21 mouse cellular contexts compared by ENCODE assay signal in the genomic region with DNA sequence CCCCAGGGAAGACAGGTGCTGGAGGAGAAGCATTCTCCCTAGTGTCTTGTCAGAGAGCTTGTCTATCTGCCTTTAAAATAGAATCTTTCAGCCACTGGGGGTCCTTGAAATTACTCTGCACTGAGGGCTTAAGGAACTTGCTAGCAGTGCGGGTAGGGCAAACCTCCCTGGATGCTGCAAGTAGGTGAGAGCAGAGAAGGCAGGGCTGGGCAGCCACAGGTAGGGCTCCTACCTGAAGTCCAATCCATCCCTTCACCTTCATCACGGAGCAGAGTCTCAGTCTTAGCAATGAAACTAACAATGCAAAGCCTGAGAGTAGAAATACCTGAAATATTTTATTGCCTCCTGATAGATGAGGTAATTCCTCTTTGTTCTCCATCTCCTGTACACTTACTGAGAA.
"Had no signal": no experiment of that assay in that cellular context is flagged by ENCODE, and none has a peak within 500 bp of the region (broad histone marks: within the 10 kb centered on the region; RNA-seq: fewer than 3 reads in every experiment).

No protein-coding gene starts in this region.

- H3K4me1 ChIP-seq: limb, embryonic 10.5 days; liver, embryonic 12.5 days; liver, embryonic 15.5 days had no signal

- ATAC-seq: liver, embryonic 12.5 days had no signal

- H3K4me2 ChIP-seq: limb, embryonic 13.5 days; liver, embryonic 12.5 days; liver, embryonic 15.5 days; midbrain, embryonic 11.5 days had no signal

- H3K4me3 ChIP-seq: layer of hippocampus, adult 2 months; limb, embryonic 10.5 days; limb, embryonic 13.5 days; liver, embryonic 12.5 days; liver, embryonic 15.5 days had no signal

- H3K36me3 ChIP-seq: limb, embryonic 10.5 days; limb, embryonic 13.5 days; liver, embryonic 12.5 days; liver, embryonic 15.5 days had no signal

- H3K27ac ChIP-seq: kidney, postnatal 0 days; layer of hippocampus, adult 2 months; limb, embryonic 10.5 days; limb, embryonic 13.5 days; liver, embryonic 12.5 days; liver, embryonic 15.5 days; stomach, postnatal 0 days had no signal

- DNase-seq: kidney, adult 18-20 months; kidney, adult 9 months; kidney, postnatal 25 days; layer of hippocampus, adult 9-11 months; liver; lung, adult 2 months; lung, postnatal 14 days; lung, postnatal 4 days; midbrain, embryonic 14.5 days; right cerebral cortex, postnatal 14 days; right cerebral cortex, postnatal 4 days; thymus, adult 2 months; thymus, postnatal 14 days had no signal

- H3K27me3 ChIP-seq: limb, embryonic 13.5 days; liver, embryonic 12.5 days; liver, embryonic 15.5 days had no signal

- H3K9ac ChIP-seq: limb, embryonic 13.5 days; liver, embryonic 12.5 days; liver, embryonic 15.5 days had no signal

- H3K9me3 ChIP-seq: limb, embryonic 10.5 days; limb, embryonic 13.5 days; liver, embryonic 12.5 days; liver, embryonic 15.5 days had no signal
